9 mouse cellular contexts compared by ENCODE assay signal in the genomic region with DNA sequence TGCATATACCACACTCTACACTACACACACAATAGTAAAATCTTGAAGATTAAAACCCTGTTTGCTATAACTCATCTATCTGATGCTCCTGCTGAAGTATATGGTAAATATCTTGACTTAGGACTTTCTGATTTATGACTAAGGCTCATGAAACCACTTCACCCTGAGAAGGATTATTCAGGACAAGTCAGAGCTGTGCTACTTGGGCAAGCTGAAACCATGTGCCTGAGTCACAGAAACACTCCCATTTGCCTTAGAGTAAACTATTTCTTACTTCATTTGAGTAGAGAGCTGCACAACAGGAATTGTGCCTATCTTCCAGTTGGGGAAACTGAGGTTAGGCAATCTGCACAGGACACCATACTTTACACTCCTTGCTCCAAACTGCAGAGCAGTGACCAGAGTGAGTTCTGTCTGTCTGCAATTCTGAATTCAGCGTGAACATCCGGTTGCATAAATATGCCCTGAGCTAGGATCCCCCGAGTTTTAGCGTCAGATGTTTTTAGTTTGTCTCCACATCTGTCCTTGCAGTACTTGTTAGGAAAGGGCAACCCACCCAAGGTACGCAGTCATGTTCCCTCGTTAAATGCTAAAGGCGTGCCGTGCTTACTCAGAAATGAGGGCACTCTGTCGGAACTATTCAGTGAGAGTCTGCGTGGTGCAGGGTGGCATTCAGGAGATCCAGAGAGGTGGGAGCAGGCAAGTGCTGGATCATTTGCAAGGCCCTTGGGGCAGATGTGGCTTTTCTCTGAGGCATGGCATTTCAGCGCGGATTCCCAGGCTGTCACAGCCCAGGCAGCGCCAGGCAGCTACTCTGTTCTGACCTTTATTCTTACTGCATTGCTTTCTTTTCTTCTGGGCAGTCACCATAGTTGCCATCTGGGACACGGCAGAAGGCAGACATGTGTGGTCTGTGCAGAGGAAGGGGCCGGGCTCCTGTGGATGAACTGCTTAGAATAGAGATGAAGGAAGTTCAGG. TPM values are rescaled to one million over a fixed set of nuclear protein-coding genes. Genes with fewer than 3 reads are reported as not detected.
A peak's percentile ranks its signal among the peaks of the same experiment; 100 is the strongest.
DNase-seq lines count a peak whose midpoint lies in the region; ATAC-seq lines count a peak whose summit lies in the region.
"Had no signal": no experiment of that assay in that cellular context is flagged by ENCODE, and none has a peak within 500 bp of the region (broad histone marks: within the 10 kb centered on the region; RNA-seq: fewer than 3 reads in every experiment).

No protein-coding gene starts in this region.

- peak; percentile 54 for DNase-seq in NIH3T3 (ENCODE audit: low read depth)
- DNase-seq in embryo, embryonic 10.5 days (ENCODE audit: low spot score): peak; percentile 28
- DNase-seq in hindbrain, embryonic 11.5 days (ENCODE audit: low spot score): peak; percentile 37
- no peak for DNase-seq in kidney, postnatal 10 days
- no peak for DNase-seq in layer of hippocampus, adult 18-20 months (ENCODE audit: low spot score in 2 of 2)
- DNase-seq in T-cell, adult 2 months (ENCODE audit: low spot score): no peak

- 56% methylated on average over 15 of the region's 15 CpGs for WGBS in hindbrain, embryonic 11.5 days
- WGBS in midbrain, embryonic 13.5 days: 51% methylated on average over 15 of the region's 15 CpGs
- 62% methylated on average over 15 of the region's 15 CpGs for WGBS in kidney, embryonic 16.5 days

- ATAC-seq in hindbrain, embryonic 11.5 days (ENCODE audit: low FRiP score): peak; percentile 67
- ATAC-seq in midbrain, embryonic 13.5 days: peak; percentile 56
- no peak for ATAC-seq in kidney, embryonic 16.5 days (ENCODE audit: low FRiP score, low TSS enrichment)
- ATAC-seq: inflammation-experienced regulatory T-cells, adult 6 months had no signal

- no peak overlapping the region for H3K4me3 ChIP-seq in hindbrain, embryonic 11.5 days (ENCODE audit: low read depth, low read length)
- H3K4me3 ChIP-seq in midbrain, embryonic 13.5 days (replicated peaks): no peak overlapping the region
- H3K4me3 ChIP-seq in kidney, embryonic 16.5 days (ENCODE audit: low read length): no peak overlapping the region

- no peaks in the 10 kb centered on the region for H3K27me3 ChIP-seq in hindbrain, embryonic 11.5 days (ENCODE audit: control insufficient read depth, insufficient read depth, low read length)
- no peaks in the 10 kb centered on the region for H3K27me3 ChIP-seq in midbrain, embryonic 13.5 days
- no peaks in the 10 kb centered on the region for H3K27me3 ChIP-seq in kidney, embryonic 16.5 days (ENCODE audit: insufficient read depth, low read length)

- H3K9ac ChIP-seq in hindbrain, embryonic 11.5 days (ENCODE audit: low read depth, low read length): 0 out of 2 replicates have a peak overlapping the region, but pooled peaks have one; percentile 11
- no peak overlapping the region for H3K9ac ChIP-seq in midbrain, embryonic 13.5 days (replicated peaks)
- no peak overlapping the region for H3K9ac ChIP-seq in kidney, embryonic 16.5 days (replicated peaks; ENCODE audit: low read length)

- H3K27ac ChIP-seq in hindbrain, embryonic 11.5 days (ENCODE audit: low read depth, low read length): no peak overlapping the region
- H3K27ac ChIP-seq in midbrain, embryonic 13.5 days: no peak overlapping the region
- no peak overlapping the region for H3K27ac ChIP-seq in kidney, embryonic 16.5 days (ENCODE audit: low read length)

- H3K4me2 ChIP-seq in hindbrain, embryonic 11.5 days (replicated peaks; ENCODE audit: low read depth, low read length): no peak overlapping the region
- no peak overlapping the region for H3K4me2 ChIP-seq in midbrain, embryonic 13.5 days (replicated peaks)
- no peak overlapping the region for H3K4me2 ChIP-seq in kidney, embryonic 16.5 days (replicated peaks; ENCODE audit: low read depth, low read length)

- no peaks in the 10 kb centered on the region for H3K9me3 ChIP-seq in hindbrain, embryonic 11.5 days (ENCODE audit: control insufficient read depth, low read length)
- H3K9me3 ChIP-seq in midbrain, embryonic 13.5 days: no peaks in the 10 kb centered on the region
- H3K9me3 ChIP-seq in kidney, embryonic 16.5 days (ENCODE audit: low read length): no peaks in the 10 kb centered on the region

- no peaks in the 10 kb centered on the region for H3K36me3 ChIP-seq in hindbrain, embryonic 11.5 days (ENCODE audit: control insufficient read depth, insufficient read depth, low read length)
- H3K36me3 ChIP-seq in midbrain, embryonic 13.5 days: no peaks in the 10 kb centered on the region
- no peaks in the 10 kb centered on the region for H3K36me3 ChIP-seq in kidney, embryonic 16.5 days (ENCODE audit: insufficient read depth, low read length)

- H3K4me1 ChIP-seq in hindbrain, embryonic 11.5 days (replicated peaks; ENCODE audit: control insufficient read depth, insufficient read depth, low read length): peaks cover 6% of the 10 kb centered on the region; the same call in 1 of the 2 replicates
- H3K4me1 ChIP-seq in midbrain, embryonic 13.5 days (replicated peaks): peaks cover 31% of the 10 kb centered on the region
- peaks cover 33% of the 10 kb centered on the region for H3K4me1 ChIP-seq in kidney, embryonic 16.5 days (ENCODE audit: insufficient read depth, low read length)

RNA-seq across cellular contexts. Expression of gene Zfp326, which starts 53.6 kb away (rescaled TPM):
- polyA plus RNA-seq in hindbrain, embryonic 11.5 days (2014; fragmentation: Nextera tagmentation; extraction: Ambion mirVana): 44.9 and 63.5 TPM in 2 replicates
- 58.6 and 63.1 TPM in 2 replicates for polyA plus RNA-seq in midbrain, embryonic 13.5 days (2015; fragmentation: Nextera tagmentation; extraction: Ambion mirVana)
- 36.9 and 40.0 TPM in 2 replicates for polyA plus RNA-seq in kidney, embryonic 16.5 days (2015; fragmentation: Nextera tagmentation; extraction: Ambion mirVana)
- total RNA-seq in layer of hippocampus, adult 18-20 months (2021): 10 to 100 TPM; 34.2 to 34.6 TPM

Comparison
In these comparisons a context has a peak if more than half of its experiments do, and no peak if none do; other contexts are left out.
1. DNase-seq: peak in NIH3T3 (single experiment), embryo, embryonic 10.5 days (single experiment) and hindbrain, embryonic 11.5 days (single experiment); none in kidney, postnatal 10 days (single experiment), layer of hippocampus, adult 18-20 months (0 of 2) and T-cell, adult 2 months (single experiment).